Mouse (Mus musculus): Measurements from ENCODE around the gene Cbx4.

- TF ChIP-seq CTCF (conservative IDR thresholded peaks at IDR 0.05; ENCODE audit: insufficient read depth, insufficient read length, low read depth, low read length) (no peak), POLR2A (IDR thresholded peaks at IDR 0.05; ENCODE audit: low read depth, low read length) (no peak)
These were observed 47.1 kb downstream of the Cbx4 start for GRCm38 (mm10) chr11:119038744-119039484.
